Mouse (Mus musculus) bone marrow macrophage, adult 2 months (primary cell): ENCODE measurements around the gene Nprl2.

Experiments
- CTCF ChIP-seq: IDR thresholded peaks from 2 replicates; pipeline ENCODE4 v1.5.1; 2012; ENCODE audit warnings: low read depth, mild to moderate bottlenecking, low read length, moderate library complexity
- POLR2A ChIP-seq: IDR thresholded peaks from 2 replicates; pipeline ENCODE4 v1.6.1; 2012; ENCODE audit warnings: mild to moderate bottlenecking, low read depth, low read length, borderline replicate concordance

DNA sequence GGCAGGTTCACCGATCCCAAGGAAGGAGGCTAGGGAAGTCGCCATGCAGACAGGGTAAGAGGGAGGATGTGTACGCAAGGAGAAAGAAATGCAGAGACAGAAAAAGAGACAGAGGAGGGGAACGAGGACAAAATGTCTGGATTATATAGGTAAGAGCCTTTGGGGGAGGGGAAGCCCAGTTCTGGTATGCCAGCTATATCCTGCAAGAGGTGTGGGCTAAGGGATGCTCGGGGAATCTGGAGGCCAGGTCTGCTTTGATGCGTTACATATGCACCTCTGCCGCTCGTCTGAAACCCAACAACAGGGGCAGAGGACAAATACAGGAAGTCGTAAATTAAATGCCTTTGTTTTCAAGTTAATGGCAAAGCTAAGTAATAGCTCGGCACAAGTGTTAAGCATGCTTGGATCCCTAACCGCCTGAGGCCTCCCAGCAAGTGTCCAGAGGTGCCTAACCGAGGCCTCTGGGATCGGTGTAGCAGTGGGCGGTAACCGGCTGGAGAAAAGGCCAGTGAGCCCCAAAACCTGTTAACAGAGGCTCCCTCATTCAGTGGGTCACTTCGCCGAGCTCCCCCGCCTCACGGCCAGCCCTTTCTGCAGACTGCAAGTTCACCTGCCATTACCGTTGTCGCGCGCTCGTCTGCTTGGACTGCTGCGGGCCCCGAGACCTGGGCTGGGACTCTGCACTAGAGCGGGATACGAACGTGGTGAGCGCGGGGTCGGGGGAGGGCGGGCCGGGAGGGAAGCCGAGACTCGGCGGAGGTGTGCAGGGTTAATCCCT is 11.7 kb downstream of the Nprl2 start:
- TF ChIP-seq CTCF (no peak), POLR2A (no peak)
